Mouse (Mus musculus): ENCODE data around the gene Cd96. TPM values are rescaled to one million over a fixed set of nuclear protein-coding genes. Genes with fewer than 3 reads are reported as not detected.
A peak's percentile ranks its signal among the peaks of the same experiment; 100 is the strongest.

The Cd96 gene
- total RNA-seq, 2 experiments from 2014 or later = 2.0 to 4.2 TPM

DNA sequence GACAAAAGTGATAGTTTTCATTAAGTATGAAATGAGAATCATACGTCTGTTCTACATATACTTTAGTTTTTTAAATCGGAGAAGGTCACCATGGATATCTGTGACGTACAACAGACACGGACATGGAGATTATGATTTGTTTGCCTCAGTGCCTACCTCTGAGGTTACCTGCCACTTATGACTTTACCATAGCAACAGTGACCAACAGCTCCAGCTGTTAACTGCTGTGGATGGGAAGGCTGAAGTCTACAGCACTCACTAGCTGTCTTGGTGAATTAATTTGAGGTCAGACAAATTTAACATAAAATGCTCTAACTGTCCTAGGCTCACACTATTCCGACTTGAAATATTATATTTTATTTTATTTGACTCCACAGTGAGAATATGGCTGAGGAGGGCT, 56.8 kb downstream of the Cd96 start:
- ATAC-seq (replicated peaks; ENCODE audit: poor library complexity) = no peak

DNA sequence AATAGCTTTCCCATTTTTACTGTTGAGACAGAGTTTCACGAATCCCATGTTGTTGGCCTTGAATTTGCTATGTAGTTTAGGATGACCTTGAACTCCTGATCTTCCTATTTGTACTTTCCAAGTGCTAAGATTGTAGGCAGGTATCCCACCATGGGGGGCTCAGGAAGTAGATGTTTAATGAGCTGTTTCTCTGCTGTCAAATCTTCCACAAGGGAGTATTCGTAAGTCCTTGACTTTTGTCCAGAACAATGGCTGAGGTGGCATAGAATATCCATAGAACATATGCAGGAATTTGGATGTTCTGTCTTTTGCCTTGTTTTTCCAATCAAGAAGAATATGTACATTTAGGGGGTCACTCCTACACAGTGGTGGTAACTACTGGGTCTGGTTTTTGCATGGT, 73.1 kb downstream of the Cd96 start:
- ATAC-seq (replicated peaks; ENCODE audit: poor library complexity) = no peak

DNA sequence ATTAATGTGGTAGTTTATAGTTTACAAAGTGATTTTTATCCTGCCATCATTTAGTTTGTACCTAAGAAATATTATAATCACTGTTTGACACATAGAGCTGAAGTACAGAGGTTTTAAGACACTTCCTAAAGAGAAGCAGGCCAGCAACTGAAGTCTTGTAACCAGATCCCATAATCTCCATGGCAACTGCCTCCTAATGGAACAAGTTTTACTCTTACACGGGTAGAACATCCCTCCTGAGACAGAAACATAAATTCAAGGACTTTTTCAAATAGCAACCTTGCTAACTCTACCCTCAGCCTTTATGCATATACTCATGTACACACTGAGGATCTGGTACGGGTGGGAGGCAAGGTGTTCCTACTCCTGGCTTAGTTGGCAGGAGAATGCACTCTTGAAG, 83.8 kb downstream of the Cd96 start:
- no peak for ATAC-seq (replicated peaks; ENCODE audit: poor library complexity)

DNA sequence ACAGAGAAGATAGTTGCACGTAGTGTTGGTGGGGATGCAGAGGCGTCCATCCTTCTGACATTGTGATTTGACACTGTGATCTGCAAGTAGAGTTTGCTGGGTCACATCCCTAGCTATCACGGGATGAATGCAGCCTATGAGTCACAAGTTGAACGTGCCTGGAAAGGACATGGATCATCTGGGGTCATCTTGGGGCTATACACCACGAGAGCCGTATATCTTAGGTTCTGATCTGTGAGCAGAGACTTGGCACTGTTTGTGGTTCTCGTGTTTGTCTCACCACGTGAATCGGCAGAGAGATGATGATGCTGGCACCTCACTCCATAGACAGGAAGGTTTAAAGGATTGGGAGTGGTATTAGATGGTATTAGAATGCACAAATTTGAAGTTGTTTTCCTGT, 86.2 kb downstream of the Cd96 start:
- ATAC-seq (replicated peaks; ENCODE audit: poor library complexity) = no peak

DNA sequence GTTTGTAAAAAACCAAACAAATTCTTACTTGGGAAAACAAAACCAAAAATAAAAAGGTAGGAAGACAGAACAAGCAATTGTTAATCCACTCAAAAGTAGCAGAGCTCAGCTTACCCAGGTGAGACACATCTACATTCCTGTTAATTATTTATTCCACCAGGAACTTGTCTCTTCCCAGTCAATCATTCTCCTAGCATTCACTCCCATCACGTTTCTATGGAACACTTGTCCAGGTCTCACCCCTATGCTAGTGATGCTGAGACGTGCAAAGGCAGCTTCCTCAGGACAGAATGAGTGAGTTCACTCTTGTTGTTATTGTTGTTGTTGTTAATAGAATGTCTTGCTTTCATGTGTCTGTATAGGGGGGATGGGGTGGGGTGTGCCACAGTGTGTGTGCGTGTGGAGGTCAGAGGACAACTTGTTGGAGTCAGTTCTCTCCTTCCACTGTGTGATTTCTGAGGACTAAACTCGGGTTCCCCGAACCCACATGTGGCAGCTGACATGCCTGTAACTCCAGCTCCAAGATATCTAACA, 97.0 kb downstream of the Cd96 start:
- ATAC-seq (replicated peaks; ENCODE audit: poor library complexity) = no peak

DNA sequence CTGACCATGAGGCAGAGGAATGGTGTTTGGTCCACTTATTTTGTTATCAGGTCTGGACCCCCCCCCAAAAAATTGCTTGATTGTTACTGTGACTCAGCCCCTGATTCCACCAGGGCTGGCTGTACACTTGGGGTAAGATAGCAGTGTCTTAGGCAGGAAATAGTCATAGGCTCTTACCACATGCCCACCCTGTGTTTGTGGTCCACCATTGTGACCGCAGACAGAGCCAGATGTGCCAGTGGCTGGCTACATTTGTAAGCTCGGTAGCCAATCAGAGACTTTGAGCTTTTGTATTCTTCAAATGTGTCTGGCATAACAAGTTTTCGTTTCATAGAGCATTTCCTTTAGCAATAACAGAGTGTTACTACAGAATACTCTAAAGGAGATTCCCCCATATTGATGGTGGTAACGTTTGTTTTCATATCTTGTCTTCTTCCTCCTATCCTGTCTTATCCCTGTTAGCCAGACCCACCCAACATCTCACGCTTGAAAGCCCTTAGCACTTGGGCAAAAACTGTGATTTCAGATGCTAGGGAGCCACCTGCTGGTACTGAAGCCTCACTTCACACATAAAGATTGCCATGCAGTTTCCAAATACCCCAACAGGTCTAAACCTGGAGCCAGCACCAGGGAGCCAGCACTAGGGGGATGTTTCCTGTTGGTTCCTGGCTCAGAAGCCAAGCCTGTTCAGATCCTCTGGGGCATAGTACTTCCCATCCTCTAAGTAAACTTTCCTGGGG, 97.7 kb downstream of the Cd96 start:
- peak; percentile 94 for ATAC-seq (replicated peaks; ENCODE audit: poor library complexity)

DNA sequence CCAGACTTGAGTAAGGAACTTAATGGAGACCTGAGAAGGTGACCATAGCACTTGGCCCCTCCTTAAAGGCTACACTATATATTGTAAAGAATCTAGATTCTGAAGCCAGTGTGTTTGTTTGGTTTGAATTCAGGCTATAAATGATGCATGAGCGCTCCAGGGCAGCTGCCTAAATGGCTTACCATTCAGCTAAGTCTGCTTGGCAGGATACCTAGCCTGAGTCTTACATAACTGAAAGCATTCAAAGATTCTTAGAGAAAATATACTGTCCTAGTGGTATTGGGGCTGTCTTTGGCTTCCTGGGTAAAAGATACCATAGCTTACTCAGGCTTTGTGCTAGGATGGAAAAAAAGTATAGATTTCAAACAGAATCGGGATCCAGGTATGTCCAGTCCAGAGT, 98.7 kb downstream of the Cd96 start:
- ATAC-seq (replicated peaks; ENCODE audit: poor library complexity) = no peak

DNA sequence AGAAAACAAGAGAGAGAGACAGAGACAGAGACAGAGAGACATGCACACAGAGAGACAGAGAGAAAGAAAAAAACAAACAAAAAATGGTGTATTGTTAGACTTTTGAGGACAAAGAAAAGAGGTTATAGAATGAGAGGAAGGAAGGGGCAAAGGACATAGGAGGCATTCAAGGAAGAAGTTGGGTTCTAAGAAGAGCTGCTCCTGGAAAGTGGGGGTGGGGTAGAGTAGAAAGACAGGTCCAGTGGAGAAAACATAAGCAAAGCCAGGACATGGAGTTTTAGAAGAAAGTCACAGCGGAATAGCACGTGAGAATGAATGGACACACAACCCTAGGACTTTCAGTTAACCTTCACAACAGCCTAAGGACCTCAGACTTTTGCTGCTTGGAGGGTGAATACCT, 99.7 kb downstream of the Cd96 start:
- ATAC-seq (replicated peaks; ENCODE audit: poor library complexity) = no peak

DNA sequence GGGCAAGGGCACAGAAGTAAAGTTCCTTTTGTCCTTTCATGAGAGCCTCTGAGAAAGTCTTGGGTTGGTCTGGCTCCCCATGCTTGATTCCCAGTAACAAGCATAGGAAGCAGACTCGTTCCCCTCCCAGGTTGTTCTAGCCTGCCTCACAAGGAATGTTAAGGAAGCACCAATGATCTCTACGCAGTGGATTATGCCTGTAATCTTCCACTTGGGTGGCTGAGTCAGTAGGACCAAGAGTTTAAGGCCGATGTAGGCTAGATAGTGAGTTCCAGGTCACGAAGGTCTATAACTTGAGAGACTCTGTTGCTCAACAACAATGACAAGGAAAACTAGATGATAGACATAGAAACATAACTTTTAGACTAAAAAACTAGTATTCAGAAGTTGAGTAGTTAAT, 100.3 kb downstream of the Cd96 start:
- no peak for ATAC-seq (replicated peaks; ENCODE audit: poor library complexity)

DNA sequence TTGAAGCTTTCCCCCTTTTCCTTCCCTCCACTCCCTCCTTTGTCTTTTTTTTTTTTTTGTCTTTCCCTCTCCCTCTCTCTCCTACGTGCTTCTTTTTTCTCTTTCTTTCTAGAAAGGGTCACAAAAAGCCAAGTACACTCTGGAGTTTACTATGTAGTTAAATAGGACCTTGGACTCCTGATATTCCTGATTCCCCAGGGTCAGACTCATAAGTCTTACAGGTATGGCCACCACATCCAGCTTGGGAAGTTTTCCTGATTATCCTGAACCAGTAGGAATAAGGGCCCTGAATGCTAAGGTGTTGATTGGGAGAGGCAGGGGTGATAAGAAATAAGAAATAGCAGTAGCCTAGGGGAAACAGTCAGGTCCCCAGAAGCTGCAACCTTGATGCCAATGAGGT, 100.7 kb downstream of the Cd96 start:
- no peak for ATAC-seq (replicated peaks; ENCODE audit: poor library complexity)

DNA sequence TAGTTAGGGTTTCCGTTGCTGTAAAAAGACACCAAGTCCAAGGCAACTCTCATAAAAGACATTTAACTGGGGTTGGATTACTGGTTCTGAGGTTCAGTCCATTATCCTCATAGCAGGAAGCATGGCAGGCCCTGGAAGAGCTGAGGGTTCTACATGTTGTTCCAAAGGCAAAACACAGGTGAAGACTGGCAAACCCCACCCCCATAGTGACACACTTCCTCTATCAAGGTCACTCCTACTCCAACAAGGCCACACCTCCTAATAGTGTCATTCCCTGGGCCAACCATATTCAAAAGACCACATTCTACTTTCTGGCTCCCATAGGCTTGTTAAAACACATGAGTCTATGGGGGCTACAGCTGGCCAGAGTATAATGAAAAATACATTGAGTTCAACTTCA, 108.4 kb downstream of the Cd96 start:
- ATAC-seq (replicated peaks; ENCODE audit: poor library complexity) = no peak

DNA sequence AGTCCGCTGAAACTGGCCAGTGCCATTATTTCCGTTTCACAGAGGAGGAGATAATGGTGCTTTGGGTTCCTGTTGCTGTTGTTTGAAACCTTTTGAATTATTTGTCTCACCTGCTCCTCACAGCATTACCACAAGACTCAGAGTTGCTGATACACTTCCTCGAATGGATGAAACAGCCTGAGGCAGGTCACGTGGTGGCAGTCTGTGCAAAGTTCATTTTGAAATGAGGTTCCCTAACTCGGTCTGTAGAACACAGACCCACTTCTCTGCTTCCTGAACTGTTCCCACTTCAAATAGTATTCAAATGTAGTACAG, 109.2 kb downstream of the Cd96 start:
- ATAC-seq (replicated peaks; ENCODE audit: poor library complexity) = peak; percentile 23

DNA sequence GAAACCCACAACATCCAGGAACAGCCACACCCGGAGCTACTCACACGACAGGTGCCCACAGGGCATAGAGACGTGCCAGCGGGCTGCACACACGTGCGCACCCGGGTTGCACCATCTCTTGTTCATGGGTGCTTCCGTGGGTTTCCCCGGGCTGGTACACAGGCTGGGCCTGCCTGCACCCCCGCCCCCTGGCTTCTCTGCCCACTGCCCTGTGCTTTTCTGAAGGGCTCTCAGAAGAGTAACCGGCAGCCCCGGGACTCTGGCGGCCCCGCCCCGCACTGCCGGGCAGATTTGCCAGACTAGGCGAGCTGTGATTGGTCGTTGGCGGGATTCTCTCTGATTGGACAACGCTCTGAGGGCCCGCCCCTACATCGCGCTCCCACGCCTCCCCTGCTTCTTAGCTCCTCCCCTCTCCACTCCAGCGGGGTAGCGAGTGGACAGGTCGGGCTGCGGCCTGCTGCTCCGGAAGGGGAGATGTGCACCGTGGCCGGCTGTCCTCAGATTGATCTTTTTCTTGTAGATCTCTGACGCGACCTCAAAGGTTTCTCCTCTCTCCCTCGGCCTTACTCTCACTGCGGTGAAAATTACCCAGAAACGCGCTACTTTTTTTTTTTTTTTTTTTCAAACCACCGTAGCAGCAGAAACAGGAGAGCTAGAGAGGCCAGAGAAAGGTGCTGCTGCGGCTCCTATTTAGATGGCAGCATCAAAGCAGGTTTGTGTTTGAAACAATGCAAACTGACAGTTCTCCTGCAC, 109.7 kb downstream of the Cd96 start, which contains the start of gene Plcxd2:
Plcxd2 (minus strand) TSS at position 66 of the 753 bp plus-strand sequence.
- peak; percentile 95 for ATAC-seq (replicated peaks; ENCODE audit: poor library complexity)

DNA sequence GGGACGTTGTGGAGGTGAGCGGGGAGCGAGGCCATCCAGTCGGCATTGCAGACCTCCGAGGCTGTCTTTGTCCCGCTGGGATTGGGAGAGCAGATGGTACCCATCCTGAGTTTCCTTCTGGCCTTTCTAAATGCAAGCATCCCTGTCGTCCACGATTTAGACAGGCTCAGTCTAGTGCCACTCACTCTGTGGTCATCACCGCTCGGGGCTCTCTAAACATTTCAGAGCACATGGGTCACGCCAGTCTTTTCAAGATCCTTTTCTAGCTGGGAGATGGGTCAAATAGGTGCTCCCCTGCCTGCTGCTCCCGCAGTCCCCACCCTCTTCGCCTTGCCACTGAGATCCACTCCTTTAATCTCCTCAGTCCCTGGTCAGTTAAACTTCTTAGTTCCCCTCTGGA, 110.3 kb downstream of the Cd96 start:
- no peak; the same call in 1 of the 2 replicates for ATAC-seq (replicated peaks; ENCODE audit: poor library complexity)

DNA sequence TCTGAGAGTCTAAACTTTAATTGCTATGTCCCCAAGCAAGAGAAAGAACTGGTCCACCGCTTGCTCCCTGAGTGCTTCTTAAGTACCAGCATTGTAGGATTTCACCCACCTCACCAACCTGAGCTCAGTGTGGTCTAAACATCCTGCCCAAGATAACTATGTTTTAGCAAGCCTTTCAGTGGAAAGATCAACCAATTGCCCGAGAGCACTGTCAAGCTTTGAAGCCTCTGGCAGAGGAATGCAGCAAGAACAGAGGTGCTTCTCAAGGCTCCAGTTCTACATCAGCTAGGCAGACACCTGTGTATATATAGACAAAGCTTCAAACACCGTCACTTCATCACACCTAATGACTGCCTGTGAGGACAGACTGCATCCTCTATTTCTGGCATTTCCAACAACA, 111.3 kb downstream of the Cd96 start:
- ATAC-seq (replicated peaks; ENCODE audit: poor library complexity) = no peak

DNA sequence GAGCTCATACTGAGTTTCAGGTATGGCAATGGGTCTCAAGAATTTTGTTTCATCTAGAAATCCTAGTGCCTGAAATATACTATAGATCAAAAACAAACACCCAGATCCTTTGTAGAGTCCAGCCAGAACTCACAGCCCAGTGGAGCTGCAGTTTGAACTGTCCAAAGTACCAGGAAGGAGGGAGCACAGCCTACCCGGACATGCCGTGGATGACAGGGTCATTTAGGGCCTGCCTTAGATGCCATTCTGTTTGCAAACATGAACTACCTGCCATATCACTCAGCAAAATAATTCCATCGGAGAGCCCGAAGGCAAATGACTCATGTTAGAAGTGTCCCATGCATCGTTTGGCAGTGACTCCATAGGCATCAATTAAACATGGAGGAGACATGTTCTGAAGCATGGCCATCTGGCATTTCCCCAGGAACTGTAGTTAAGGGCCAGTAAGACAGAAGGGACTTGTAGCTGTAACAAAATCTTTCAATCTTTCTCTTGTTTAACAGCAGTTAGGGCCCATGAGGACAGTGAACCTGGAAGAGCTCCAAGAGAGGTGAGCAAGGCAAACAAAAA, 111.9 kb downstream of the Cd96 start:
- no peak for ATAC-seq (replicated peaks; ENCODE audit: poor library complexity)

DNA sequence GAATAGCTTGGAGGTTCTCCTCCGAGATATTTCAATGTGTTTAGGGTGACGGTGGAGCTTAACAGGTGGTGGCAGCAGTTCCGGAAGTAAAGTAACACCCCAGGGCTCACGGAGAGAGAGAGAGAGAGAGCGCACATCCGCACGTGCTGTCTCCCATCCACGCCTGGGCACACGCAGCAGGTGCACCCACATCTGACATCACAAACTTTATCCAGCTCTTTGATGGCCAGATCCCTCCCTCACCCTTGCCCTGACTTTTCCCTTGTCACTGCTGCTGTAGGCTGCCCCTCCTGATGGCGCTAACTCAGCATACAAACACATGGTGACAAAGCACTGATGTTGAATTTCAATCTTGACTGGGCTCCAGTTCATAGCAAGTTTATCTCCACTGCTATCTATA, 113.8 kb downstream of the Cd96 start:
- ATAC-seq (replicated peaks; ENCODE audit: poor library complexity) = no peak

DNA sequence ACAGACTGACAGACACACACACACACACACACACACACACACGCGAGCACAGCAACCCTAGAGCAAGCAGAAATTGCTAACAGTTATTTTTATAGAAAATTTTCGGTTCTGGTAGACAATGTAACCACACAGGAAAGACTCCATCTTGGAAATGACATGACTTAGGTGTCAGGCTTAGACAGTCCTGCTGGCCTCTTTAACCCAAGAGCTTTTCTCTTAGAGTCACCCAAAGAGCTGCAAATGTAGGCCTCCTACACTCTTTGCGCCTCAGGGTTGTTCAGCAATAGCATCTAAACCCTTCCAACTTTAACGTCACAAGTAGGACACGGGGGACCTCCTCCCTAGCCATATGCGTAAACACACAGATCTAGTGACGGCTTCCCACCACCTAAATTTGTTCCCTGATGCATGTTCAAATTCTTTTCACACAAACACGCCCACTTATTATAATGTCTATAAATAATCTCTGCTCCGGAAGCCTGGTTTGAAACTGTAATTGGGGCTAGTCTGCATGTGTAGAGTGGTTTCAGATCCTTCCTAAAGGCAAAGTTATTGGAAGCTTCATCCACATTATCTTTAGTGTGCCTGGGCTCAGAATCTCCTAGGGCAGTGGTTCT, 118.4 kb downstream of the Cd96 start:
- ATAC-seq (replicated peaks; ENCODE audit: poor library complexity) = peak; percentile 65

DNA sequence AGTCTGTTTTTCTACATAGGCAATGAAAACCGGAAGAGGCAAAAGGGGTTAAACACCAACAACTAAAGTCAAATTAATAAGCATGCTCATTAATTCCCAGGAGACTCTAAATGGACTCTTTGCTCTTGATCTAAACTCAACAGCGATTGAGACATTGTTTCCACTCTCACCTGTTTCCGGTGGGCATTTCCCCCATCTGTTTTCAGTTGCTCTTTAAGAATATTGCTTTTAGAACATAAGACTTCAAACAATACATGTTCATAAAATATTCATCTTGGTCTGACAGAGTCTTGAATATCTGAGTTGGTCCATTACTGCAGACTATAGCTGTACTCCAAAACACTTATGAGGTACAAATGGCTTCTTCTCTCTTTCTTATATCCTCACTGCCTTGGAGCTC, 119.1 kb downstream of the Cd96 start:
- no peak for ATAC-seq (replicated peaks; ENCODE audit: poor library complexity)

DNA sequence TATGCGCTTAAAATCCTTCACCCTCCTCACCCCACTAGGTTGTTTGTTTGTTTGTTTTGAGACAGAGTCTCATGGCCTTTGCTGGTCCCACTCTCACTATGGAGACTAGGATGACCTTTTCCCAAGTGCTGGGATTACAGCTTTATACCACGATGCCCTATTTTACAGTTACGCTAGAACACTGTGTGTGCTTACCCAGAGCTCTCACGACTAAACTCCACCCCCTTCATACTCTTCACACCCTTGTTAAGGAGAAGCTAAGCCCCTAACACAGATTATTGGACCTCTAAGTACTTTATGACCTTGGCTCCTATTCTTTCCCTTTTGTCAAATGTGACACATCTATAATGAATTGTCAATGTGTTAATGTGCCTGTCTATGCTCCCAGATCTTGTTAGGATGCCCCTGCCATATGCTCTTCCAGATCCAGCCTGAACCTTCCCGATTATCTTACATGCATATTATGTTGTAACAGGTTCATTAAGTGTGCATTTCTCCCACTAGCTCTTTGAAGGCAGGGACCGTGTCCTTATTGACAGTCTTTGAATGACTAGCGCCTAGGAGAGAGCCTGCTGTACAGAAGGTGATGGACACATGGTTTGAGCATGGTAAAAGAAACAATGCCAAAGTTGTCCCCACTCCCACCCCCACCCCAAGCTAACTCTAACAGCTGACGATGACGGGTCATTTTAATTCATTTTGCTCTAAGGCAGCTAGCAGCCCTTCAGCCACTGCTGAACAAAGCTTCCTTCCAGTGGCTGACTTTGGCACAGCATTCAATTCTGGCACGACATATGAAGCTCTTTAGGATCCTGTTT, 120.5 kb downstream of the Cd96 start:
- ATAC-seq (replicated peaks; ENCODE audit: poor library complexity) = no peak

DNA sequence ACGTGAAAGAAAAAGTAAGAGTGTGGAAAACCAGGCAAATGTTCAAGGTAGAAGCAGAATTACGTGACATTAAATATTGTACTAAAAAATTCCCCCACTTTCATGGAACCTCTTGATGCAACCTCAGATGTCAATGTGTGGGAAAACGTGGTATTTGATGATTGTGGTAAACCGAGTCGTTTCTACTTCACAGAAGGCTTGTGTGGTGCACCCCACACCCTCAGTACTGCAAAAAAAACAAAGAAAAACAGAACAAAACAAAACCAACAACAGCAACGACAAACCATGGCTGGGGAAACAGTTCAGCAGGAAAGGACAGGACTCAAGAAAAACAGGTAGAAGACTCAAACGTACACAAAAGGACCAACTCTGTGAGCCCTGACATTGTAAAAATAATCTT, 121.8 kb downstream of the Cd96 start:
- no peak for ATAC-seq (replicated peaks; ENCODE audit: poor library complexity)
